Mouse (Mus musculus) CD4-positive, CD25-positive, alpha-beta regulatory T cell, adult 4 months (primary cell): ENCODE measurements around the gene Tia1. TPM values are rescaled to one million over a fixed set of nuclear protein-coding genes. Genes with fewer than 3 reads are reported as not detected.

Source experiments
- polyA plus RNA-seq, 2 experiments: library from polyadenylated mRNA; unstranded; fragments of 100-300 nt; shearing (Covaris generic); gene quantifications; one replicate each; pipeline ENCODE4 v1.2.1; 2017

The Tia1 gene
- polyA plus RNA-seq, 2 experiments from 2014 or later = 117 to 139 TPM

Other genes starting within 250 kb of the Tia1 start
- under 1 TPM in 1 of 2 experiments, not detected in 1; 0.30 TPM for gene Tgfa, start 209.0 kb upstream of the Tia1 start, polyA plus RNA-seq
- 10 to 100 TPM; 56.6 to 65.9 TPM for gene Fam136a, start 38.6 kb upstream of the Tia1 start, polyA plus RNA-seq
- 100 to 1,000 TPM; 319 to 477 TPM for gene Snrpg, start 32.9 kb upstream of the Tia1 start, polyA plus RNA-seq
- gene Pcyox1, start 7.1 kb upstream of the Tia1 start, polyA plus RNA-seq = 10 to 100 TPM in 1 of 2 experiments, 1 to 10 TPM in 1; 8.5 to 10.4 TPM
- gene Gm44790, start 22.4 kb downstream of the Tia1 start, polyA plus RNA-seq = not detected
- 10 to 100 TPM; 41.0 to 43.8 TPM for gene C87436, start 34.2 kb downstream of the Tia1 start, polyA plus RNA-seq
- gene Pcbp1, start 122.1 kb downstream of the Tia1 start, polyA plus RNA-seq = 10 to 100 TPM; 18.5 to 35.3 TPM
- under 1 TPM in 1 of 2 experiments, not detected in 1; 0.20 TPM for gene Asprv1, start 223.9 kb downstream of the Tia1 start, polyA plus RNA-seq